ENCODE assay signal across 8 mouse cellular contexts in the genomic region with DNA sequence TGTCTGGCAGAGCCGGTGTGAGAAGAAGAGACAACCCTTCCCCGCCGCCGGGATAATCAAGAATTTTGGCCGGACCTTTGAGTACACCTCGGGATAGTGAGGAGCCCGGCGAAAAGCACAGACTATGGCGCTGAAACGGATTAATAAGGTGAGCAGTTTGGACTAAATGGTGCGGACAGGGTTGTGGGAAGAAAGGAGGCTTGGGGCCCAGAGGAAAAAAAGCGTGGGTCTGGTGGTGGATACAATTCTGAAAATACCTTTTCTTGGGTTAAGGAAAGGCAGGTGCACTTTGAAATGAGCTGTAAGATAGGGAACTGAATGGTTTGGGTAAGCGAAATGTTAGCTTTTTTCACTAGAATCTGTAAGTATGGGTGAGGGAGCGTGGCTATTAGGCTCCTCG. TPM values are rescaled to one million over a fixed set of nuclear protein-coding genes. Genes with fewer than 3 reads are reported as not detected.
DNase-seq lines count a peak whose midpoint lies in the region; ATAC-seq and TF ChIP-seq lines count a peak whose summit lies in the region.

No protein-coding gene starts in this region.

- peak overlapping the region; percentile 95 for H3K4me3 ChIP-seq in heart, embryonic 15.5 days
- H3K4me3 ChIP-seq in ES-E14 (ENCODE audit: insufficient read depth in 1 of 2, low read depth in 1 of 2, low read length in 2 of 2, poor library complexity in 1 of 2, severe bottlenecking in 1 of 2) (peak overlapping the region; percentile 93 to 96), macrophage (ENCODE audit: inconsistent target) (peak overlapping the region; percentile 90)
- peak overlapping the region; percentile 71 for H3K4me3 ChIP-seq in forebrain, embryonic 16.5 days (replicated peaks; ENCODE audit: low read length)

- H3K36me3 ChIP-seq in heart, embryonic 15.5 days, result peaks cover 6% of the 10 kb centered on the region; the same call in 1 of the 2 replicates
- H3K36me3 ChIP-seq in ES-E14 (ENCODE audit: control insufficient read depth, insufficient read depth, low read length, poor library complexity, severe bottlenecking), result peaks cover 5% of the 10 kb centered on the region; the same call in 1 of the 2 replicates
- H3K36me3 ChIP-seq in forebrain, embryonic 16.5 days (ENCODE audit: control insufficient read depth, insufficient read depth), result peaks cover 2% of the 10 kb centered on the region; the same call in 1 of the 2 replicates
- H3K36me3 ChIP-seq in macrophage (ENCODE audit: inconsistent target), result no peaks in the 10 kb centered on the region

- ATAC-seq in heart, embryonic 15.5 days (replicated peaks; ENCODE audit: insufficient number of reproducible peaks, insufficient read depth, low FRiP score, low read depth), result no peak
- ATAC-seq in forebrain, embryonic 16.5 days, result no peak

- intact Hi-C loops in left cerebral cortex, postnatal 4 days (cut with DNase I), result loop anchor here (10.0 kb wide), 1 partner anchor 255 kb away; a partner anchor contains a TSS

- WGBS in heart, embryonic 15.5 days, result 2% methylated on average over 15 of the region's 15 CpGs
- 3% methylated on average over 15 of the region's 15 CpGs for WGBS in forebrain, embryonic 16.5 days
- WGBS in macrophage (ENCODE audit: missing documents), result under 1% methylated on average over 15 of the region's 15 CpGs

- in situ Hi-C loops in ES-E14 (cut with MboI; ENCODE audit: low sequenced_read_pairs in 2 of 2, unreplicated experiment in 2 of 2), result no loop called here

- peak overlapping the region; percentile 100 for H3K27ac ChIP-seq in heart, embryonic 15.5 days
- H3K27ac ChIP-seq in ES-E14 (ENCODE audit: insufficient read depth, low read depth, low read length, poor library complexity, severe bottlenecking), result peak overlapping the region; percentile 97; the same call in 1 of the 2 replicates
- peak overlapping the region; percentile 100; the same call in 1 of the 2 replicates for H3K27ac ChIP-seq in forebrain, embryonic 16.5 days (ENCODE audit: low read length)
- H3K27ac ChIP-seq in macrophage, result peak overlapping the region; percentile 86

- peaks cover 62% of the 10 kb centered on the region for H3K79me2 ChIP-seq in macrophage (ENCODE audit: inconsistent target)

- H3K27me3 ChIP-seq in heart, embryonic 15.5 days, result no peaks in the 10 kb centered on the region
- H3K27me3 ChIP-seq in forebrain, embryonic 16.5 days (replicated peaks; ENCODE audit: control insufficient read depth, insufficient read depth, low read length), result no peaks in the 10 kb centered on the region

- H3K4me2 ChIP-seq in heart, embryonic 15.5 days, result peak overlapping the region; percentile 65
- peak overlapping the region; percentile 92 for H3K4me2 ChIP-seq in forebrain, embryonic 16.5 days (ENCODE audit: low read length)

- peak overlapping the region; percentile 98 for H3K9ac ChIP-seq in heart, embryonic 15.5 days
- peak overlapping the region; percentile 97 for H3K9ac ChIP-seq in ES-E14 (ENCODE audit: insufficient read depth, low read depth, low read length, poor library complexity, severe bottlenecking)
- H3K9ac ChIP-seq in forebrain, embryonic 16.5 days (replicated peaks; ENCODE audit: low read depth, low read length), result peak overlapping the region; percentile 94

- no peak for DNase-seq in heart, adult 9 months (ENCODE audit: low spot score in 2 of 2)
- DNase-seq in ES-E14 (ENCODE audit: low read depth, low spot score), result no peak
- no peak for DNase-seq in testis, postnatal 14 days (ENCODE audit: low spot score)
- no peak for DNase-seq in left cerebral cortex, postnatal 4 days
- no peak for DNase-seq in layer of hippocampus, postnatal 36 days

- no peaks in the 10 kb centered on the region for H3K9me3 ChIP-seq in heart, embryonic 15.5 days (replicated peaks)
- no peaks in the 10 kb centered on the region for H3K9me3 ChIP-seq in ES-E14 (ENCODE audit: control insufficient read depth, insufficient read depth, low read depth, low read length)
- no peaks in the 10 kb centered on the region for H3K9me3 ChIP-seq in forebrain, embryonic 16.5 days (ENCODE audit: control insufficient read depth, low read length)

- H3K4me1 ChIP-seq in heart, embryonic 15.5 days (replicated peaks), result peaks cover 25% of the 10 kb centered on the region
- H3K4me1 ChIP-seq in ES-E14 (ENCODE audit: control insufficient read depth in 2 of 2, insufficient read depth in 2 of 2, low read length in 2 of 2, poor library complexity in 1 of 2), result peaks cover 0 to 21% of the 10 kb centered on the region in 2 experiments; a peak in 3 of 4 replicates
- peaks cover 21% of the 10 kb centered on the region for H3K4me1 ChIP-seq in forebrain, embryonic 16.5 days (replicated peaks; ENCODE audit: control insufficient read depth, insufficient read depth, low read length)

TF ChIP-seq in ES-E14, 5 proteins besides CTCF, POLR2A, EP300 and RAD21:
- TF ChIP-seq CHD2 (IDR thresholded peaks at IDR 0.05; ENCODE audit: low read depth, low read length) (no peak), ZC3H11A (IDR thresholded peaks at IDR 0.05; ENCODE audit: borderline replicate concordance, low read depth, low read length) (no peak), MAFK (IDR thresholded peaks at IDR 0.05; ENCODE audit: insufficient read depth, low read depth, low read length) (no peak), HCFC1 (IDR thresholded peaks at IDR 0.05; ENCODE audit: borderline replicate concordance, insufficient read depth, low read length) (no peak), ZNF384 (IDR thresholded peaks at IDR 0.05; ENCODE audit: low read depth, low read length) (no peak)

RNA-seq across cellular contexts. Expression of a gene that starts 1.7 kb away (rescaled TPM):
- 396 and 398 TPM in 2 replicates for polyA plus RNA-seq in heart, embryonic 15.5 days (2015; fragmentation: Nextera tagmentation; extraction: Ambion mirVana)
- 298 and 321 TPM in 2 replicates for total RNA-seq in ES-E14 (2012; rRNA removed)
- 383 and 423 TPM in 2 replicates for polyA plus RNA-seq in forebrain, embryonic 16.5 days (2015; fragmentation: Nextera tagmentation; extraction: Ambion mirVana)
- total RNA-seq in macrophage (2018; cell fraction: chromatin; rRNA removed), result 100 to 1,000 TPM; 284 to 637 (median 437) TPM
- total RNA-seq in macrophage (2018; cell fraction: cytosol; rRNA removed), result 100 to 1,000 TPM; 384 to 573 (median 438) TPM
- 100 to 1,000 TPM; 313 to 540 (median 402) TPM for total RNA-seq in macrophage (2018; cell fraction: nucleus; rRNA removed)
- 349 to 995 TPM (median 450 TPM) in 3 replicates for polyA plus RNA-seq in macrophage (2018)
- 100 to 1,000 TPM; 250 to 270 TPM for total RNA-seq in left cerebral cortex, postnatal 4 days (2021)
- 100 to 1,000 TPM; 251 to 252 TPM for total RNA-seq in layer of hippocampus, postnatal 36 days (2021)

RNA-seq across cellular contexts. Expression of a gene that starts 15.9 kb away (rescaled TPM):
- polyA plus RNA-seq in heart, embryonic 15.5 days (2015; fragmentation: Nextera tagmentation; extraction: Ambion mirVana), result 44.6 and 47.9 TPM in 2 replicates
- 17.4 and 21.6 TPM in 2 replicates for total RNA-seq in ES-E14 (2012; rRNA removed)
- polyA plus RNA-seq in forebrain, embryonic 16.5 days (2015; fragmentation: Nextera tagmentation; extraction: Ambion mirVana), result 63.7 and 72.5 TPM in 2 replicates
- total RNA-seq in macrophage (2018; cell fraction: chromatin; rRNA removed), result 100 to 1,000 TPM in 6 of 26 experiments, 10 to 100 TPM in 20; 26.2 to 130 (median 74.0) TPM
- total RNA-seq in macrophage (2018; cell fraction: cytosol; rRNA removed), result 10 to 100 TPM; 18.0 to 33.1 (median 24.8) TPM
- 100 to 1,000 TPM in 6 of 26 experiments, 10 to 100 TPM in 20; 43.1 to 132 (median 69.0) TPM for total RNA-seq in macrophage (2018; cell fraction: nucleus; rRNA removed)
- 28.4 to 33.3 TPM (median 31.0 TPM) in 3 replicates for polyA plus RNA-seq in macrophage (2018)
- total RNA-seq in left cerebral cortex, postnatal 4 days (2021), result 10 to 100 TPM; 31.8 to 33.4 TPM
- 10 to 100 TPM; 34.9 to 36.5 TPM for total RNA-seq in layer of hippocampus, postnatal 36 days (2021)

RNA-seq across cellular contexts. Expression of a gene that starts 45.8 kb away (rescaled TPM):
- 33.3 and 35.2 TPM in 2 replicates for polyA plus RNA-seq in heart, embryonic 15.5 days (2015; fragmentation: Nextera tagmentation; extraction: Ambion mirVana)
- 75.2 and 83.9 TPM in 2 replicates for total RNA-seq in ES-E14 (2012; rRNA removed)
- 4.3 and 4.6 TPM in 2 replicates for polyA plus RNA-seq in forebrain, embryonic 16.5 days (2015; fragmentation: Nextera tagmentation; extraction: Ambion mirVana)
- 100 to 1,000 TPM in 7 of 26 experiments, 10 to 100 TPM in 19; 19.9 to 142 (median 79.2) TPM for total RNA-seq in macrophage (2018; cell fraction: chromatin; rRNA removed)
- total RNA-seq in macrophage (2018; cell fraction: cytosol; rRNA removed), result 10 to 100 TPM; 14.1 to 44.1 (median 24.6) TPM
- total RNA-seq in macrophage (2018; cell fraction: nucleus; rRNA removed), result 100 to 1,000 TPM in 2 of 26 experiments, 10 to 100 TPM in 24; 24.5 to 104 (median 57.7) TPM
- polyA plus RNA-seq in macrophage (2018), result 27.0 to 33.0 TPM (median 32.7 TPM) in 3 replicates
- 1 to 10 TPM; 4.9 to 5.6 TPM for total RNA-seq in left cerebral cortex, postnatal 4 days (2021)
- total RNA-seq in layer of hippocampus, postnatal 36 days (2021), result 1 to 10 TPM; 7.6 to 8.2 TPM
